Mouse (Mus musculus) right cerebral cortex, postnatal 4 days (tissue): ENCODE measurements around the gene Cc2d2b.

Experiments used
- DNase-seq: peaks from one replicate; pipeline ENCODE4 v3.0.0-alpha.2; 2022

Cc2d2b gene

DNA sequence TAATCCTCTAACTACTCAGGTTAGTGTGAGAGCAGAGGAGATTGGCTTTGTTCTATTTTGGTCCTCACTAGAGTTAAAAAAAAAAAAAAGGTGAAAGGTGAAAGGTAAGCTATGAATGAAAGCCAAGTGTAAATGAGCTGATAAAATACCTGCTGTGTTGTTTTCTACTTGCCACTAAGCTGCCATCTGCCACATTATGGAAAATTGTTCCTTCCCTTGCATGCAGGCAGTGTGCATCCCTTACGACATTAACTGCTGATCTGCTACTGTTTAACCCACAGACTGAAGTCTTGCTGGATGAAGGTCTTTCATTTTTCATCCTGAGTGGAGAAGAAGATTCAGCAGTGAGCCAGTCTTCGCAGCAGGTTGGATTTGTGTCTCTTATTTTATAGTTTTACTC, 11.5 kb downstream of the Cc2d2b start:
- no peak for DNase-seq

DNA sequence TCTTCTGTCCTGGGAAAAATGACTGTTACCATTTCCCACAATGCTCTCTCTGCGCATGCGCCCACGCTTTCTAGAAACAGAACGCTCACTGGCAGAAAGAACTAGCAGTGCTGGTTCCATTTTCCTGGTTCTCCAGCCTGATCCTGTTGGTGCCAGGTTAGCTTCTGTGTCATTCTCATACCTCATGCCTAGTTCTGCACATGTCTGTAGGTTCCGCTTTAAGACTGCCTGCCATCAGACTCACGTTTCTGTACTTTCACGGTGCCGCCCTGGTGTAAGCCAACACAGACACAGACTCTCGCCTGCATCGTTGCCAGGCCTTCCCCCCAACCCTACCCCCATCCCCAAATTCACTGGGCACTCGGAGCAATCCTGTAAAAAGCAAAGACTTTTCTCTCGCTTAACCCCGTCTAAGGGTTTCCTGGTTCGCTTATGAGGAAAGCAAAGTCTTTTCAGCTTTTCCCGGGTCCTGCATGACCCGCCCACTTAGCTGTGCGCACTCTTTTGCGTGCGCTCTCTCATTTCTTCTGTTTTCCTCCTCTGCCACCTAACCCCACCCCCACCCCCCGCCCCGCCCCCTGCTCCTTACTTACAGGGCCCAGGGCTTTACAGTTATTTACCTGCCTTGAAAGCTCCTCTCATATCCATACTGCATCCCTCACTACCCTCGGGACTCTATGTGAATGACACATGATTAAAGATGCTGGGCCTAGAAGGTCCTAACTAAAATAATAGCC, 13.6 kb downstream of the Cc2d2b start:
- peak; percentile 35 for DNase-seq

DNA sequence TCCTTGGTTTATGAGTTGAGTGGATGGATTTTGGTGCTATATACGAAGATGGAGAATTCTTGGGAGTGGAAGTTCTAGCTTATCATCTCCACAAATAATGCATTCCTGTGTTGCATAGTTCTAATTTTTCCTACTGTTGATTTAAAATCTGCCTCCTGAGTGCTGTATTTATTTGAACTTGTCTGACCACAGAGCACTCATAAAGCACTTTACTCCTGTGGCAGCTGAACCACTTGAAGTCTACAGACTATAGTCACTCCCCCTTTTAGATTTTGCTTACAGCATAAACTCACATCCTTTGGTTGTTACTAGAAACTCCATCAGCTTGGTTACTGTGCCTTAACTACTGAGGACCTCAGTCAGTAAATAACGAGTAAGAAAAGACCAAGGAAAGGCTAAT, 18.6 kb downstream of the Cc2d2b start:
- no peak for DNase-seq

DNA sequence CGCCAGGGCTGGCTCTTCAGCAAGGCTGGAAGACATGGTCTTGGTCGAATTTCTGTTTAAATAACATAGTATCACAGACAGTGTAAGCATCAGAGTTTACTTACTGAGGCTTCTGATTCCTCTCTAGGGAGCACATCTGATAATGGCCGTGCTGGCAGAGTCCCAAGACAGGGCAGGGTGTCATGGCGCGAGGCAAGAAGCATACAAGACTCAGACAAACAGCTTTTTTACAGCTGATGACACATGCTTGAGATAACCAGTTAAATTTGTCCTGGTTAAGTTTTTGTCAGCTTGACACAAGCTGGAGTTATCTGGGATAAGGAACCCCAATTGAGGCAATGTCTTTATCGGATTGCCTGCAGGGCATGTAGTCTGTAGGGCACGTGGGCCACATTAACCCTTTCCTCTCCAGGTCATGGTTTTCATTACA, 20.8 kb downstream of the Cc2d2b start:
- DNase-seq: no peak

DNA sequence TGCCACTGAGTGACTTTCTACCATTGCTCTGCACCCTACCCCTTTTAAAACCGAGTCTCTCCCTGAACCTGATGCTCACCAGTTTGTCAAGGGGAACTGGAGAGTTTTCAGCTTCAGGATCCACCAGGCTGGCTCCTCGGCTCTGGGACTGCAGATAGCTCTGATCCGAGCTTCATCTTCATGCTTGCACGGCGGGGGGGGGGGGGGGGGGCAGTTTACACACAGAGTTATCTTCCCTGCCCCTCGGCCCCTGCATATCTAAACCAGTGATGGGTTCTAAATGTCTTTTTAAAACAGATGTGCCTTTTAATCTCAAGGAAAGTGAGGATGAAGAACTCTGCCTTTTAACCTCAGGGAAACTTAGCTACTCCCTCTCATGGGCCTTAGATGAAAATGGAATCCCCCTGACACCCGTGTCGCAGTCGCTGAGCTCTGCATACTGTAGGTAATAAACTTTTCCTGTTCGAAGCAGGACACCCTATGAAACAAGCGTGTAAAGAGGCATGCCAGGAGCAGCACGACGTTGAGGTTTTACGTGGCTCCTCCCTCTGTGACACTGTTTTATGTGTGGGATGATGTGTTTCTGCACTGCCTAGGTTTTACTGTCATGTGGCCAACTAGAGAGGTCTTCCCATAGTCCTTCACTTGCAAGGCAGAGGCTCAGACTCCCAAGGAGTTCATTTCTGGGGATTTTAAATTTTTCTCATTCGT, 39.6 kb downstream of the Cc2d2b start:
- no peak for DNase-seq

DNA sequence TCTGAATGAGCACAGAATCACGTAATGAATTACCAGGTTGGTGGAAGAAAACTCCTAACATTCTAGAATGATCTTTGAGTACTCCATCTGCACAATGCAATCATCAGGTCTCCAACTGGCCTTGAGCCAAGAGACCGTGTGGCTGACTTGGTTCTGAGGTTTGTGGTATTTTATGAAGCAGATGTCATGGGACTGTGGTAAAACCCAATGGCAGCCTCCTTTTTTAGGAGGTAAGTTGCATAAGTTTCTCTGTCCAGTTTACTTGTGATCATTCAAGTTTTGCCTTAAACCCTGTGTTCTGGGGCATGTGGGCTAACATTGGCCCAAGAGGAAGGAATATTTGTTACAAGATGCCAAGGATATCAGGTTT, 40.1 kb downstream of the Cc2d2b start:
- DNase-seq: no peak

DNA sequence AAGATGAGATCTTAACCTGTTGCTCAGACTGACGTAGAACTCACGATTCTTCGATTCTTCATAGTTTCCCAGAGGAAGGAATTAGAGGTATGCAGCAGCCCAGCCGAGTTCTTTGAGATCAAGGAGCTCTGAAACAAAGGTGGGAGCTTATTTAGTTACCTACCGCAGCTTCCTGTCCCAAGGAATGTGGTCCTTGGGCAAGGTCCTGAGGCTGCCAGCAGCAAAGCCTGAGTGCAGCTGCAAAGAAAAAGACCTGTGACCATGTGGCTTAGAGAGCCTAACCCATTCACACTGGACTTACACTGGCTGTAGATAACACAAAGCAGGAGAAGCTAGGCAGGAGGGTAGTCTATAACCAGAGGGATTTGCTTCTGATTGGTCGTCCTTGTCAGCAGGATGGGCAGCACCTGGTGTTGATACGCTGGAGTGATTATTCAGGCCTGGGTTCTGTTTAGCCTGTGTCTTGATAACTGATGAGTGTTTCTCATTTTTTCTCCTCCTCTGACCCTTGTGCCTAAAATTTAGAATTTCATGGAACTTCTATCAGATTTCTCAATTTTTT, 56.7 kb downstream of the Cc2d2b start:
- DNase-seq: no peak

DNA sequence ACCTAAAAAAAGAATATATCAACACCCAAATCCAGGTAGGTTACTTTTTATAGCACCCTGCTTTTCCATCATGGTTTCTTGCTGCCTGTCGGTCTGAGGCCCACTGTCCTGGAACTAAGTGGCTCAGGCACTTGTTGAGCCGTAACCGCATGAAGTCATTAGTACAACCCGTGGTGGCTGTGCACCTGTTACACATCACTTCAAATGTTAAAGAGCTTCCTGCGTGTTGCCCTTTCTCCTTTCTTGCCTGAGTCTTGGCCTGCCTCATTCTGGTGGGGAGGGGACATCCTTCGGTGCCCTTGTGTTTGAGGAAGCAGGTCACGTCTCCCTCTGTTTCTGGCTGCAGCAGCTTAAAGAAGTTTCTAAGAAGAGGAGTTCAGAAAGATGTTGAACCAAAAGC, 61.3 kb downstream of the Cc2d2b start:
- DNase-seq: no peak

DNA sequence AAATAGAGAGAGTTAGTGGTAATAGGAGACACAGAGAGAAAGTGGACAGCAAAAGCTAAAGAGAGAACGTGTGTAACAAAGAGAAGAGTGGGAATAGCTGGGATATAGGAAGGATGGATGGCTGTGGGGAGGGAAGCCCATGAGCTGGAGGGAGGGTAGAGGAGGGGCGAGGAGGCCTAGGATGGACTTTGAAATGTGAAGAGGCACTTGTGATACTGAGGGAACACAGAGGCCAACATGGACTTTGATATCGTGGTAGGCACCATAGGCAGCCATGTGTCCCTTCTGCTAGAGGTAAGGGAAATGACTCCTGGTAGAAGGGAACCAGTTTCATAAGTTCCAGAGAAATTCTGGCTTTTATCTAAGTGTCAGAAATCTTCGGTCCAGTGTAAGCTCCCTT, 63.3 kb downstream of the Cc2d2b start:
- no peak for DNase-seq

DNA sequence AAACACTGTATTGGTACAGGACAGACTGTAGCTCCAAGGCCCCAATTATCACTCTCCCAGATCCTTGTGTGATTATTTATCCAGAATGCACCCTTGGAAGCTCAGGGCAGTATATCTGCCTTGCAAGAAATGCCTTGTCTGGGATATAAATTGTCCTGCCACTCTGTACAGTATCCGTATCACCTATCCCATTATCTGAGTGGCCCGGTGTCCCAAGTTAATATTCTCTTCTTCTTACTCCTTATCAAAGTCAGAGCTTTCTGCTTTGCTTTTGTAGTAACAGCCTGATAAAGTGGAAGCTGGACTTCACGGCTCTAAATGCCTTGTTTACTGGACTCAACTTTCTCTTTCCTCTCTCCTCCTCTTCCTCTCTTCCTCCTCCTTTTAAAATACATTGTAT, 64.2 kb downstream of the Cc2d2b start:
- no peak for DNase-seq

DNA sequence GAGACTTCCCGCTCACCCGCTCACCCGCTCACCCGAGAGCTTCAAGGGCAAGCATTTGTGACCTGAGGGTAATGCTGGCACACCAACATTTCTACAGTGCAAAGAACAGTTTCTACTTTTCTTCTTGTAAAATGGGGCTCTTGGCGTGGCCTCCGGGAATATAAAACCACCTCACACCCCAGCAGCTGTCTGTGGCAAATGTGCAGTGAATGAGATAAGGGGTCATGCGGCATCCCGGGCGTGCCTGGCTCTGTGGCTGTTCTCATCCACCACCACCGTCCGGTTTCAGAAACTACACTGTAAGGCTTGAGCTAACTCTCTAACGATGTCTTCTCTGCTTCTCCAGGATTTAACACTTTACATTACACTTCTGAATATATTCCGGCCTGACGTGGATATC, 64.8 kb downstream of the Cc2d2b start:
- DNase-seq: no peak

DNA sequence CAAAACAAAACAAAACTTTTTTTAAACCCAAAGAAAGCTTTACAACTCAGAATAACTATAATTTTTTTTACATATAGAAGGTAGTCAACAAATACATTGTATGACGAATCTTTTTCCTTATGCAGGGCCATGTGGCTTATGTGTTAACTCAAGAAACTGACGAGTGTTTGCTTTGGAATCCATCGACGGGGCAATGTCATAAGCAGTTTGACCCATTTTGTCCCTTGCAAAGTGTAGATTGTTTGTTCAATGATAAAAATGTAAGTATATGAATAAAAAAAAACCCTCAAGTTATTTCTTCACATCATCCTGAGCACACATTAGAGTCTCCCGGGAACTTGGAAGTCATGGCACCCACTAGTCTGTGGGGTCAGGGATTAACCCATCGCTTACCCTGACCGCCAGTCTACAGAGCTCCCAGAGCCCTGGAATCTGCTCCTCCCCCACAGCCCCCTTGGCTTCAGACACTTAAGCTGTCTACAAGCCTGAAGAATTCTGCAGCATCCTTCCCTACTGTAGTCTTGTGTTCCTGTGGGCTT, 67.2 kb downstream of the Cc2d2b start:
- no peak for DNase-seq

DNA sequence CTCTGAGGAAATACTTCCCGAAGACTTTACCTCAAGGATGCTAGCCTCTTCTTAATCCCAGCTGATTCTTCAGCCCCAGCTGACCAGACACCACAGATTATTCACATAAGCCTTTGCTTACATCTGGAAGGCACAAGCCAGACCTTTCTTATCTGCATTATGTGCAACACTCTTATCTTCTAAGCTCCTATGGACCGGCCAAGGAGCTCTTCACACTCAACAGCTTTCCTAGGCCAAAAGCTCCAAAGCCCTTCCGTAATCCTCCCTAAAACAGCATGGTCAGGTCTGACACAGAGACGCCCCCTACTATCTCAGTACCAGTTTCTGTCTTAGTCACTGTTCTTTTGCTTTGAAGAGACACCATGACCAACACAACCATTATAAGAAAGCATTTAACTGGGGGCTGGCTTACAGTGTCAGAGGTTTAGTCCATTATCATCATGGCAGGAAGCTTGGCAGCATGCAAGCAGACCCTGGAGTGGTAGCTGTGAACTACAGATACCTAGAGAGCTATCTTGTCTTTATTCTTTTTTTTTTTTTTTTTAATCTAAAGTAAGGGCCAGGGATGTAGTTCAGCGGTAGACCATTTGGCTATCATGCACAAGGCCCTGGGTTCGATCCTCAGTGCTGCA, 69.5 kb downstream of the Cc2d2b start:
- DNase-seq: no peak

DNA sequence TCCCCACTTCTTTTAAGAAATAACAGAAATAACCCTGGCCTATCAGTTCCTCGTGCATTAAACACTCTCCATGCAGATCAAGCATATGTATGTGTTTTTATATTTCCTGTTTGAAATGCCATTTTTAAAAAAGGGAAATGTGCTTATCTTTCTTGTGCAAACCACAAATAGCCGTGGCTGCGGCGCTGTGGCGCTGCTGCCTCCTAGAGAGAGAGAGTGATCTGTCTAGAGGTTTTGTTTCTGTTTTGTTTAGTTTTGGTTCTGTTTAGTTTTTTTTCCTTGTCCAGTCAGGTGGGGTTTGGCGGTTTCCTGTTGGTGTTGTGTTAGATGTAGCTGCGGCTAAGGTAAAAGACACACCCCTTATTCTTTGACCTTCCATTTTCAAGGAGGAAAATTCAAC, 70.2 kb downstream of the Cc2d2b start:
- DNase-seq: peak; percentile 4

DNA sequence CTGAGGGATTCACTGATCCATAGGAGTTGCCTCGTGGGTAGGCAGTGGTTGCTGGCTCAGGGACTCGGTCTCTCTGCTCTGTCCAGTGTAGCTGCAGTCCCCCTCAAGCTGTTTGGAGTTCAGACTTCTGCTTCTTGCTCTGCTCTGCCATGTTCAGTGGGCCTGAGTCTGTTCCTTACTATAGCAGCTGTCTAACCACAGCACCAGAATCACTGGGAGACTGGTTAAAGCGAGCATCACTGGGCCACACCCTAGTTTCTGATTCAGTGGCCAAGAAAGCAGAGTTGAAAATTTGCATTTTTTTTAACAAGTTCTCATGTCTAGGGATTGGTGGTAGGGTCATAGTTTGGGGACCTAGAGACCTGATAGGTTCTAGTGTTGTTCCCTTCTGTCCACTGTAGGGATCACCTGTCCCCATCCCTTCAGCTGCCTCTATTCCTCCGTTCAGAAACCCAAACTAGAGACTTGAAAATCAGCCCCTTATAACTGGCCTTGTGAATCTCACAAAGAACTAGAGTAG, 72.8 kb downstream of the Cc2d2b start:
- no peak for DNase-seq

DNA sequence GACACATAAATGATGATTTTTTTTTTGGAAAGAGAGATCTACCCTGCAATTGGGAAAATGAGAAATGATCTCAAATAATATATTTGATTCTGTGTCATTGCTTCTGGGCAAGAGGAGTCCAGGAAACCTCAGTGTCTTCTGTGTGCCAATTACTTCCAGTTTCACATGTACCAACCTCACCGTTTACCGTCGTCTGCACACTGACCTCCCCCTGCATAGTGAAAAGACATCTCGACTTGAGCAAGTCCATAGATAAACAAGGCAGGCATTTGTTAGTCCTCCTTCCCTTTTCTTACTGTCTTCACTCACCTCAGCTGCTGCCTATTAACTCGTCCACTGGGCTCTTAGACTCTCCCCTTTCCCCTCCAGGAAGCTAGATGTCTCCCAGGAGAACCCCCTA, 77.1 kb downstream of the Cc2d2b start:
- DNase-seq: no peak

DNA sequence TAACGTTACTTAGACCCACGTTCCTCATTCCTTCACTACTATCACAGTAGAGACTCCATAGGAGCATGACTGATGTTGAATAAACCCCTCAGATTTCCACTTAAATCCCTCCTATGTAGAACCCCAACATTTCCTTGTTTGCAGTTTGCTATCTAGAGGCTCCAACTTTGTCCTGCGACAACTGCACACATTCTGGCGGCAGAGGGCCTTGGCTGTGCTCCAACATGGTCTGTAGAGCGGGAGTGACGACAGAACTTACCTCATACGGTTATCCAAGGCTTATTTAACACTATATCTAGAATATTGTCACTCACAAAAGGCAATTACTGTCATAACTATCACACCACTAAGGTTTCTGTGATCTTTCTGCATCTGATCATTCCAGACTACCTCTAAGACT, 78.2 kb downstream of the Cc2d2b start:
- no peak for DNase-seq

DNA sequence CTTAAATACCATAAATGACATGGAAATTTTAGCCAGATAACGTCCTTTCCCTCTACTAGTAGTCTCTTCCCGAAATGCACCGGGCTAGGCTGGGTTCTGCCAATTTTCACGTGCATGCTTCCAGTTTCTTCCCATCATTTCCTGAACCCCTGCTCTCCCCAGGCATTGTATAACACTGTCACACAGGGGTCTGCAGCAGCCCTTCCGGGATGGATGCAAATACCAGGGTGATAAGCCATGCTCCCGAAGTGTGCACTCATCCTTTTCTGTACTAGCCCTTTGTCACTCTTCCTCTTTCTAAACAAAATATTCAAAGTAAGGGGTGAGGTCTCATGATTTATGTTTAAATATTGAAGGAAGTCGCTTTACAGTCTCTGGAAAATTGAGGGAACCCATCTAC, 81.6 kb downstream of the Cc2d2b start:
- DNase-seq: no peak

DNA sequence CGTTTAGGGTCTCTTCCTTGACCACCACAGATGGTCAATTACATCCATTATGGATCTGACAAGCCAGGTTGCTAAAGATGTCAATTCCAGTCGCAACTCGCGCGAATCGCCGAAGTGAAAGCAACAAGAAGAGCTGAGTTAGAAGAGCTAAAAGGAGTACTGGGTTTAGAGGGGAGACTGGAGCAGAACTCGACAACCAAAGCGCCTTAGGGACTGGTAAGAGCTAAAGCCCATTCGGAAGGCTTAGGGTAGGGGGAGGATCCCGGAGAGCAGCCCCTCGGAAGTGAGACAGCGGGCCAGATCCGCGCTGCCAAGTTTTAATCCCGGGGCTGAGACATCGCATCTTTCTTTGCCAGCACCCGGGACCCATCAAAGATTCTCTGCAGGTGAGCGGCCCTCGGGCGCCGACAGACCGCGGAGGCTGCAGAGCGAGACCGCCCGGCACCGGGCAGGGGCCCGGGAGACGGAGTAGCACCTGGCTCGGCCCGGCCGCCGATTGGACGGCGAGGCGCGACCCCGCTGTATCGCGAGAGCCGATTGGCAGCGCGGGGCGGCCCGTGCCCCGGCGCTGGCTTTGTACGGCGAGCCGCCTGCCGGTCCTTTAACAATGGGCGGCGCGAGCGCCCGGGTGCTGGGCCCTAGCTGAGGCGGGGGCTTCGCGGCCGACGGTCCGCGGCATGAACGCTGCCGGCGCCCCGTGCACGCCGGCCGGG, 82.3 kb downstream of the Cc2d2b start, which contains the start of gene Ccnj:
Gene Ccnj, plus strand, starts transcription at position 577 of the 713 bp plus-strand sequence.
- DNase-seq: peak; percentile 89

DNA sequence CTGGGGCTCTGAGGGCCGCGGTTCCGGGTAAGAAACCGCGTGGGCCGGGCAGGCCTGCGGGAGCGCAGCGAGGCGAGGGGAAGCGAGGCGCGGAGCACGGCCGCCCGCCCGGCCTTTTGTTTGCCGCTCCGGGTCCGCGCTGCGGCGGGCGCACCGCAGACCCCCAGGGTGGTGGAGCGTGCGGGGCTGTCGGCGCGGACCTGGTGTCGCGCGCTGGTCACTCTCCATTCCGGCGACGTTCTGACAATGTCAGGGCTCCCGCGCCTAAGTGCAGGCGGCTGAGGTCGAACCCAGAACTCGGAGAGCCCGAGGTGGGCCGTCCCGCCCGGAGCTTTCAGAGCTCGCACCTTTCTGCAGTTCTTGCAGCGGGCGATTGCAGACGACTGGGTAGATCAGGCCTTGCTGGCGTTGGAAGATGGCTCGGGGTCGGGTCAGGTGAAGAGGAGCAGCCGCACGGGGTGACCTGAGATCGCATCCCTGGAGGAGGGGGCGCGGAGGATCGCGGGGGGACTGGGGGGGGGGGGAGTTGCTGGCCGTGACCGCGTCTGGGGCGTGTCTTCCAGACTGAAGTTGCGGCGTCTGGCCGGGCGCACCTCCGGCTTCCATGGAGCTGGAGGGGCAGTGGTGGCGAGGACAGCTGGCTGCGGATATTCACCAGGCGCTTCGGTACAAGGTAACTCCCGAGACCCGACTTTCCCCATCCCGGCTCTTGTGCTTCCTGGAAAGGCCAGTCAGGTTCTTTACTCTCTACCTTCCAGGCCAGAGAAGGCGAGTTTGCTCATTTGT, 83.1 kb downstream of the Cc2d2b start:
- DNase-seq: peak; percentile 42

DNA sequence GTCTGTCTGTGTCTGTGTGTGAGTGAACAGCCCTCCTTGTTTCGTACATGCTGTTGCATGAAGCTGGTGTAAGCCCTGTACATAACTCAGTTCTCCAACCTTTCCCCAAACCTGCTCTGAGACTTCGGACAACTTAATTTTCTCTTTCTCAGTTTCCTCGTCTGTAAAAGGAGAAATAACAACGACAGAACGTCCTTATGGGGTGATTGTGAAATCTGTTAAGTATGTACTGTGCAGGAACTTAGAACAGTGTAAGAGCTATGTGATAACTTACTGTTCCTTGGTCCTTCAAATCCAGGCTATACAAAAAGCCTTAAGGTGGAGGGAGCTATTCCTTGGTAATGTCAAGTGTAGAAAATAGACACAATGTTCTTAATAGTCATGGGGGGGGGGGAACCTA, 83.8 kb downstream of the Cc2d2b start:
- no peak for DNase-seq

DNA sequence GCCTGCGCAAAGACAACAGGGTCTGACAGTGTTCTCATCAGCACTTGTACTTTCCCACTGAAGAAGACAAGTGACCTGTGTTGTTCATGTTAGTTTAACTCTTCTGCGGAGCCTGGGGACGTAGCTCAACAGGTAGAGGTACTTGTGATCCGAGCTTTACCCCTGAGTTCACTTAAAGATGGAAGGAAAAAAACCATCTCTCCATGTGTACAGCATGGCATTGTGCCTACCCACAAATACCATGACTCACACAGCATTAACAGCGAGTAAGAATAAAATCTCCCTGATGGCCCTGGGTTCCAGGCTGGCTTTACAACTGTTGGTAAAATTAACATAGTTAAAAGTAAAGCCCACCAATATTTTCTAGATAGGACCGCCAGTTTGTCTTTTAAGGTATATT, 85.9 kb downstream of the Cc2d2b start:
- DNase-seq: no peak
